Mouse (Mus musculus) kidney, adult 2 months (tissue): ENCODE measurements at regions not wholly inside any gene's neighbourhood (a gene's known extent, or its start where the extent isn't known, plus 50 kb on each side); places are given as distances from the start of the nearest gene placed in this dataset.
"Not testable (repeated sequence)": the region's sequence is repeated elsewhere in the genome, so short reads cannot be mapped to it uniquely, and the experiment has no call there.

Experiments
- DNase-seq: peaks from one replicate; pipeline ENCODE4 v3.0.0; 2021
- H3K27ac ChIP-seq: fragments of 200-500 bp; 2 replicates; pipeline ENCODE4 v1.5.1; 2012; ENCODE audit warnings: low read depth, low read length, control low read depth, inconsistent platforms; ENCODE audit not compliant: insufficient read depth
- H3K27me3 ChIP-seq: fragments of 200-500 bp; replicated peaks from 2 replicates; pipeline ENCODE4 v1.6.1; 2012; ENCODE audit warnings: mild to moderate bottlenecking, moderate library complexity, low read length, inconsistent platforms; ENCODE audit not compliant: control insufficient read depth, insufficient read depth
- H3K36me3 ChIP-seq: fragments of 200-500 bp; 2 replicates; pipeline ENCODE4 v1.6.1; 2012; ENCODE audit warnings: mild to moderate bottlenecking, moderate library complexity, low read length, inconsistent platforms; ENCODE audit not compliant: control insufficient read depth, insufficient read depth
- H3K4me1 ChIP-seq: fragments of 200-500 bp; 2 replicates; pipeline ENCODE4 v1.6.1; 2011; ENCODE audit warnings: low read length; ENCODE audit not compliant: control insufficient read depth, insufficient read depth
- H3K4me3 ChIP-seq: fragments of 200-500 bp; 2 replicates; pipeline ENCODE4 v1.5.1; 2011; ENCODE audit warnings: mild to moderate bottlenecking, low read depth, low read length, control low read depth; ENCODE audit not compliant: insufficient read depth
- CTCF ChIP-seq: fragments of 200-500 bp; conservative IDR thresholded peaks from 2 replicates; pipeline ENCODE4 v1.5.1; 2011; ENCODE audit warnings: low read depth, mild to moderate bottlenecking, control low read depth, low read length, moderate library complexity, mixed read lengths; ENCODE audit not compliant: insufficient read depth, insufficient read length
- POLR2A ChIP-seq: fragments of 200-500 bp; IDR thresholded peaks from one replicate; pipeline ENCODE4 v1.6.1; 2011; ENCODE audit warnings: low read depth, low read length, control low read depth
- WGBS: fragments of 180-500 bp; shearing (Covaris S2); methylation state at CpG from one replicate; pipeline ENCODE4 v1.1.7; 2018; 5-methylcytosine and 5-hydroxymethylcytosine counted together

DNA sequence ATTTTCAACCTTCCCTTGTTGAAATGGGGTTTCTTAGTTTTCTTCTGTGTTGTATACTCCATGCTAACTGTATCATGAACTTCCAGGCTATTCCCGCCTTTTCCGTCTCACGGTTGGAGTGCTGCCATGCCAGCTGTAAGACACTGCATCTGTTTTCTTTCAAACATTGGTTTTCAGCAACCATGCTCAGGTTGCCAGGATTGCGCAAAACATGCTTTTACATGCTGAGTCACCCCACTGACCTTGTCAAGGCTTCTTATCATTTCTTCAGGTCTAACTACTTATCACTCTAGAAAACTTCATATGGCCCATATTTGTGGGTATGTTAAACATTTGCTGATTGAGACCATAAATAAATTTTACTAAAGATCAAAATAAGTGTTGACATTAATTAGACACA, 551.2 kb downstream of the Tlr4 start:
- no peaks in the 10 kb centered on the region for H3K27me3 ChIP-seq
- no peak for TF ChIP-seq POLR2A
- TF ChIP-seq CTCF, result no peak
- no peaks in the 10 kb centered on the region for H3K4me1 ChIP-seq
- WGBS, result 96% methylated on average over 4 of the region's 4 CpGs
- no peak for DNase-seq
- H3K36me3 ChIP-seq, result no peaks in the 10 kb centered on the region
- H3K4me3 ChIP-seq, result no peak overlapping the region
- no peak overlapping the region for H3K27ac ChIP-seq

DNA sequence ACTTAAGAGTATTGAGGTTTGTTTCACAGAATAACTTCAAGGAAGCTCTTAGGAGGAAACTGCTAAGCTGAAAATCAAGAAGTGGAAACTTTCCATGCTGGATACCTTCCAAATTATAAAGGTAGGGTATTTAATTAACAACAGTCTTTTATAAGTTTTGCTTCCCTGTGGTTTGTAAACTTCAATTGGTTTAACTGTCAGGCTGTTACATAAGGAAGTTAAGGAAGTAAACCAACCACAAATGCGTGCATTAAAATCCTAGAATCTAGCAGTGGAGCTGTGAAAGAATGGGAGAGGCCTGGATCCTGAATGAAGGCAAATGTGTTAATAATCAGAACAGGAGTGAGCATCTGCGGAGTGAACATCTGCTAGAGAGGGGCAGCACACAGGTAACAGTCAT, 560.5 kb downstream of the Tlr4 start:
- Histone ChIP-seq H3K4me1 (no peaks in the 10 kb centered on the region), H3K4me3 (no peak overlapping the region), H3K27ac (no peak overlapping the region), H3K27me3 (no peaks in the 10 kb centered on the region), H3K36me3 (no peaks in the 10 kb centered on the region)
- WGBS, result 76% methylated on average over 2 of the region's 2 CpGs
- TF ChIP-seq CTCF (no peak), POLR2A (no peak)
- no peak for DNase-seq

DNA sequence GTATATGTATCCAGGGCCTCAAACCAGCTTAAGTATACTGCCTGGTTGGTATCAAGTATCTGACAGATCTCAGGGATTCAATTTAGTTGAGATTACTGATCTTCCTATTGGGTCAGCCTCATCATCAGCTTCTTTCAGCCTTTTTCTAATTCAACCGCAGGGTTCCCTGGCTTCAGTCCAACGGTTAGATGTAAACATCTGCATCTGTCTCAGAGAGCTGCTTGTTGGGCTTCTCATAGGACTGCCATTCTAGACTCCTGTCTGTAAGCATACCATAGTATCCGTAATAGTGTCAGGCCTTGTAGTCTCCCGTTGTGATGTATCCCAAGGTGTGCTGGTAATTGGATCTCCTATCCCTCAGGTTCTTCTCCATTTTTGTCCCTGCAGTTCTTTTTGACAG, 575.6 kb downstream of the Tlr4 start:
- Histone ChIP-seq H3K36me3 (no peaks in the 10 kb centered on the region), H3K4me1 (no peaks in the 10 kb centered on the region), H3K4me3 (no peak overlapping the region), H3K27me3 (no peaks in the 10 kb centered on the region), H3K27ac (no peak overlapping the region)
- WGBS, result 86% methylated on average over 4 of the region's 4 CpGs
- DNase-seq, result no peak
- TF ChIP-seq CTCF (no peak), POLR2A (no peak)

DNA sequence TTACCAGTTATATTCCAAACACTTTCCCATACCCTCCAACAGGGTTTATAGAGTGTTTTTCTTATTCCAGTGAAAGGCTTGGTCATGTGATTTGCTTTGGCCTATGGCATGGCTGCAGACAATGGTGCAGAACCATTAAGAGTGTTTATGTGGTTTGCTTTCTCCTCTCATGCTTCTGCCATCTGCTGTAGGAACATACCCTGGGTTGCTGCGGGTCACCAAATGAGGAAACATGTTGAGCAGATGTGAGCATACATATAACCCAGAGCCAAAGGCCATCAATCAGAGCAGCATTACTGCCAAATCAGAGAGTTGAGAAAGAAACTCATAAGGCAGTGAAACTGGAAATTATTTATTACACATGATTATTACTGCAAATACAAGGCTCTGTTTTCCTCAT, 596.7 kb downstream of the Tlr4 start:
- Histone ChIP-seq H3K4me3 (no peak overlapping the region), H3K4me1 (no peaks in the 10 kb centered on the region), H3K36me3 (no peaks in the 10 kb centered on the region), H3K27me3 (no peaks in the 10 kb centered on the region), H3K27ac (no peak overlapping the region)
- TF ChIP-seq POLR2A, result no peak
- no peak for TF ChIP-seq CTCF
- no peak for DNase-seq
- WGBS, result 83% methylated on average over 1 of the region's 1 CpGs

DNA sequence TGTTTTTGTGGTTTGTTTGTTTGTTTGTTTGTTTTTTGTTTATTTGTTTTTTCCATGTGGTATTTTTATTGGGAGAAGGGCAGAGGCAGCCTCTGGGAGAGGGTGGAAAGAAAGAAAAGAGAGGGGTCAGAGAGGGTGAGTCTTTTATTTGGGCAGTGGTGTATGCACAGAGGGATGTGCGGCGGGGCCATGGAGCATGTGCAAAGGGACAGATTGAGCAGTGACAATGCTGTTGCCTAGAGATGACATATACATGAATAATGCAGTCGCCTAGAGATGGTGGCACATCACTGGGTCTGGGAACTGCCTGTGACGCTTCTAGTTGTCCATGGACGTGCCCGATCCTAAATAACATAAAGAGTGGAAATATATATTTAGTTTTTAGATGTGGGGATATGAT, 598.3 kb downstream of the Tlr4 start:
- H3K4me3 ChIP-seq, result no peak overlapping the region
- H3K36me3 ChIP-seq, result no peaks in the 10 kb centered on the region
- DNase-seq, result no peak
- no peaks in the 10 kb centered on the region for H3K27me3 ChIP-seq
- TF ChIP-seq POLR2A (no peak), CTCF (no peak)
- no peak overlapping the region for H3K27ac ChIP-seq
- H3K4me1 ChIP-seq, result no peaks in the 10 kb centered on the region
- WGBS, result 90% methylated on average over 6 of the region's 6 CpGs

DNA sequence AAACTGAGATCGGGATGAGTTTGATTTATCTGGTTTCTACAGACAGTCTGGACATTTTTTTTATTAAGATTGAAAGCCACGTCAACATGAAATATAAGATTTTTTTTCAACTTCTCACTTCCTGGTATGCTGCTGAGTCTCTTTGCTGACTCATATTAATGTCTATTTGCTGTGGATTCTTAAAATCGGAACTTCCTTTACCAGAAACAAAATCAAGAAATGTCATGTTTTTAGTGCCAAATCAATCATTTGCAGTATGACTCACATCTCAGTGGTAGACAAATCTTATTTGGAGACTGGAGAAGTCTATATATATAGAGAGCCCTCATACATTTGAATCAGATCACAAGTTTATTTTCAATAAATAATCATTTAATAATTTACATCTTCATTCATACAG, 620.5 kb downstream of the Tlr4 start:
- no peaks in the 10 kb centered on the region for H3K36me3 ChIP-seq
- no peak overlapping the region for H3K27ac ChIP-seq
- H3K27me3 ChIP-seq, result no peaks in the 10 kb centered on the region
- TF ChIP-seq CTCF, result no peak
- TF ChIP-seq POLR2A, result no peak
- H3K4me1 ChIP-seq, result no peaks in the 10 kb centered on the region
- H3K4me3 ChIP-seq, result no peak overlapping the region
- 77% methylated on average over 3 of the region's 3 CpGs for WGBS
- no peak for DNase-seq

DNA sequence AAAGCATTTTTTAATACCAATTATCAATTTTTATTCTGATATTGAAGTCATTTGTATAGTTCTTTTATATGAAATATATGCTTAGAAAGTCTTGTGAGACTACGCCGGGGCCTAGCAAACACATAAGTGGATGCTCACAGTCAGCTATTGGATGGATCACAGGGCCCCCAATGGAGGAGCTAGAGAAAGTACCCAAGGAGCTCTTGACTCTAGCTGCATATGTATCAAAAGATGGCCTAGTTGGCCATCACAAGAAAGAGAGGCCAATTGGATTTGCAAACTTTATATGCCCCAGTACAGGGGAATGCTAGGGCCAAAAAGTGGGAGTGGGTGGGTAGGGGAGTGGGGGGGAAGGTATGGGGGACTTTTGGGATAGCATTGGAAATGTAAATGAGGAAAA, 632.5 kb downstream of the Tlr4 start:
- not testable (repeated sequence) for H3K4me1 ChIP-seq, H3K27me3 ChIP-seq, H3K27ac ChIP-seq, DNase-seq, H3K4me3 ChIP-seq, H3K36me3 ChIP-seq
- WGBS, result 99% methylated on average over 2 of the region's 2 CpGs

DNA sequence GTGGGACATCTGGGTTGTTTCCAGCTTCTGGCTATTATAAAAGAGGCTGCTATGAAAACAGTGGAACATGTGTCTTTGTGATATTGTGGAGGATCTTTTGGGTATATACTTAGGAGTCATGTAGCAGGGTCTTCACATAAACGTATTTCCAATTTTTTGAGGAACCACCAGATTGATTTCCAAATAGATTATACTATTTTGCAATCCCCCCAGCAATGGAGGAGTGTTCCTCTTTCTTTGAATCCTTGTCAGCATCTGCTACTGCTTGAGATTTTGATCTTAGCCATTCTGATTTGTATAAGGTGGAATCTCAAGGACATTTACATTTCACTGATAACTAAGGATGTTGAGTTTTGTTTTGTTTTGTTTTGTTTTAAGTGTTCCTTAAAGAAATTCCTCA, 645.6 kb downstream of the Tlr4 start:
- no peaks in the 10 kb centered on the region for H3K27me3 ChIP-seq
- DNase-seq, result no peak
- TF ChIP-seq CTCF, result no peak
- H3K36me3 ChIP-seq, result no peaks in the 10 kb centered on the region
- no peaks in the 10 kb centered on the region for H3K4me1 ChIP-seq
- 65% methylated on average over 1 of the region's 1 CpGs for WGBS
- H3K4me3 ChIP-seq, result no peak overlapping the region
- H3K27ac ChIP-seq, result no peak overlapping the region
